Mouse (Mus musculus): ENCODE measurements around the gene Rspo4.

GRCm38 (mm10) chr2:151904636-151905035 lies 61.9 kb downstream of the Rspo4 start:
- no peak for TF ChIP-seq CHD2 (IDR thresholded peaks at IDR 0.05; ENCODE audit: low read depth, low read length)
- no peak for TF ChIP-seq MAFK (IDR thresholded peaks at IDR 0.05; ENCODE audit: insufficient read depth, low read depth, low read length)
- TF ChIP-seq HCFC1 (IDR thresholded peaks at IDR 0.05; ENCODE audit: borderline replicate concordance, insufficient read depth, low read length): no peak
